Mouse (Mus musculus): ENCODE results near the gene Pabpc5.

Gene Pabpc5

DNA sequence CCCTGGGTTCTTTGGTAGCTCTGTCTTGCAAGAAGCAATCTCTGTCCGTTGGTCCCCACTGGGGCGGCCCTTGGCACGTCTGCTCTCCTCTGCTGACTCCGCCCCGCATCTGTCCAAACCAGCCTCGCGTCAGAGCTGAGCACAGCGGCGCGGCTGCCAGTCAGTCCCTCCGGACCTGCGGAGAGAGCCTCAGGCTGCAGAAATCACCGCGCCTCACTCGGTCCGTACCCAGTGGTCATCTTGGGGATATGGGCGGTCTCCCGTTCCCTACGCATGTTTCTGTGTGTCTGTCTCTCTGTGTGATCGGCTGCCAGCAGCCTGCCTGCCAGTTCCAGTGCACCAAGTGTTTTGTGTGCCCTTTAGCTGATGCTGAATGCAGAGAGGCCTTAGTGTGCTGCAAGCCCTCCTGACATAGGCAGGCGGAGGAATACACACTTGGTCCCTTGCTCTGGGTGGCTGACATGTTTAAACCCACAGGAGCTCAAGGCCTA, at the start of gene Pabpc5:
Pabpc5 (plus strand) TSS at position 116 of the 491 bp plus-strand sequence.
- DNase-seq (ENCODE audit: low spot score in 2 of 2): peak; percentile 45 to 63

DNA sequence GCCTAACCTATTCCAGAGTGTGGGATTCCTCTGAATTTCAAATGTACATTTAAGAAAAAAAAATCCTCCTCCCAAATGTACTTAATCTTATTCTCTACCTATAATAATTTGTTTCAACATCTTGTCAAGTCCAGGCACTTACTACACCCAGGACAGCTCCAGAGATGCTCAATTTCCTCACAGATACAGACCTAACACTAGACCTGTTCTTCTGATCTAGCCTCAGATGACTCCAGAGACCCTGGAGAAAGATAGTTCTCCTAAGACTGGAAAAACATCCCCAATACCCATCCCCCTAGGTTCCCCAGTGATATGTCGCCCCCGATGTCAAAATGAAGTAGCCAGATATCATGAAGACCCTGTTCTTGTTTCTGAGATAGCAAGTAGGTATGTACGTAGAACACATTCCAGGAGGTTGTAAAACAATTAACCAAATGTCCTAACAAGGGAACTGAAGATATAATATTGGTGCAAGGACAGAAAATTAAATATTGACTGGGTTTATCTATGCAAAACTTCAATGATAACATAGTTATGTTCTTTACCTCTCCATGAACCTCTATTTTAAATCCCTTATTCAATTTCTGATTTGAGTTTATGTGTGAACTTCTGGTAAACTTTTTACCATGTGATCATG, 39.9 kb upstream of the Pabpc5 start:
- no peak for DNase-seq (ENCODE audit: low spot score in 2 of 2)

DNA sequence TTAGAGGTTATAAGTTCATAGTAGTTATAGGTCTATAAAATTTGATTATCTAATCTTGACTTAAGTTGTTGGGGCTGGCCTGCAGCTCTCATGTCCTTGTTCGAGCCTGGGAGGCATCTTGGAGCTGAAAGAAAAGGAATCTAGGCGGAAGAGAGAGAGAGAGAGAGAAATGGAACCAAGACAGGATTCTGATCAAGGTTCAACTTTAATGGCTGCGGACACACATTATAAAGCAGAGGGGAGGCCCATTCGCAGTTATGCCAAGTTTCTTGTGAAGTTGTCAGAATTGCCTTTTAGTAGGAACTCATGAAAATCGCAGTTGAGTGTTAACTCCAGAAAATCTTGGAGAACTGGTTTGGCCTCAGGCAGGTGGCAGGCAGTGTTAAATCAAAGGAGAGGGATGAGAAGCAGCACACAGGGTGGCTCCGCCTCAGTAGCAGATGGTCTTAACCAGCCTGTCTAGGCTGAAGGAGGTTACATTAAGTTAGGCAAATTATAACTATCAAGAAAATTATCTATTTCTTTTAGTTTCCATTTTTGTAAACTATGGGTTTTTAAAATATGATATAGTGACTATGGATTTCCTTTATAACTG, 38.6 kb upstream of the Pabpc5 start:
- DNase-seq (ENCODE audit: low spot score in 2 of 2): no peak

DNA sequence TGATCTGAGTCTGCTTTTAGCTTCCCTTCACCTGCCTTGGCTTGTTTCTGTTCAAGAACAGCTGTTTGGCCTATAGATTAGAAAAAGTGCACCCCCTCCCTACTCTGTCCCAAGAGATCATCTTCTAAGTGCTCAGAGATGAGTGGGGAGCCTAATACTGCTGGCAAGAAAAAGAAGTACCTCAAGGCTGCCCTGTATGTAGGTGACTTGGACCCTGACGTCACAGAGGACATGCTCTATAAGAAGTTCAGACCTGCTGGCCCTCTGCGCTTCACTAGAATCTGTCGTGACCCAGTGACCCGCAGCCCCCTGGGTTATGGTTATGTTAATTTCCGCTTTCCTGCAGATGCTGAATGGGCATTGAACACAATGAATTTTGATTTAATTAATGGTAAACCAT, 856 bp downstream of the Pabpc5 start:
- DNase-seq (ENCODE audit: low spot score in 2 of 2): no peak

Data from frontal cortex, postnatal 14 days (tissue).